8 mouse cellular contexts compared by ENCODE assay signal in the genomic region with DNA sequence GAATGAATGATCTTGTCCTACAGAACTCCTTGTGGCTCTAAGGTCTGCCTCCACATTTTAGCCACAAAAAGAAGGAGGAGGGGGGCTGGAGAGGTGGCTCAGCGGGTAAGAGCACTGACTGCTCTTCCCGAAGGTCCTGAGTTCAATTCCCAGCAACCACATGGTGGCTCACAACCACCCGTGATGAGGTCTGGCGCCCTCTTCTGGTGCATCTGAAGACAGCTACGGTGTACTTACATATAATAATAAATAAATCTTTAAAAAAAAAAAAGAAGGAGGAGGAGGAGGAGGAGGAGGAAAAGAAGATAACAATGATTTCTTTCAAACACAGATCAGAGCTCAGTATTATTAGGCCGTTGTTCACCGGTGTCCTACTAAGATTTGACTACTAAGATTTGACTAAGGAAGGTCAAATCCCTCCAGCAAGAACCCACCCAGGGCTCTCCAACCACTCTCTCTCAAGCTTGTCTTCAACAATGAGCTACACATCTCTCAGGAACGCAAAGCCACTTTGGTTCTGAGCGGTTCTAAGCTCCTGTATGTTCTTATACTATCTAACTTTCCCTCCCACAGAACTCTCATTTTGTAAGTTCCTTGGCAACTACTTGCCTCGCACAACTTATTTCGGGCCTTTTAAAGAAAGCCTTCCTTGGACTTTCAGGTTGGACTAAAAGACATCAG. TPM values are rescaled to one million over a fixed set of nuclear protein-coding genes. Genes with fewer than 3 reads are reported as not detected.
A peak's percentile ranks its signal among the peaks of the same experiment; 100 is the strongest.
DNase-seq lines count a peak whose midpoint lies in the region; ATAC-seq and TF ChIP-seq lines count a peak whose summit lies in the region.

A gene (plus strand): TSS at position 631 of the 681 bp plus-strand sequence.

- H3K9ac ChIP-seq in neural tube, embryonic 14.5 days (replicated peaks; ENCODE audit: low read depth, low read length) = peak within 1 kb of the TSS; percentile 91

- DNase-seq in embryo, embryonic 10.5 days (ENCODE audit: low spot score) = peak; percentile 4
- DNase-seq in embryo, embryonic 11 days = no peak
- peak; percentile 42 for DNase-seq in CD4-positive helper T cell, adult 2 months (ENCODE audit: low read depth, low spot score)
- DNase-seq in heart, postnatal 10 days = no peak
- no peak for DNase-seq in limb, embryonic 10.5 days (ENCODE audit: low spot score)
- no peak for DNase-seq in cerebellum, adult 11-12 months

- peaks cover 18% of the 10 kb centered on the region for H3K36me3 ChIP-seq in limb, embryonic 10.5 days
- H3K36me3 ChIP-seq in neural tube, embryonic 14.5 days (ENCODE audit: control insufficient read depth, insufficient read depth, low read length) = no peaks in the 10 kb centered on the region

- TF ChIP-seq POLR2A in embryonic fibroblast, embryonic 13.5 days (IDR thresholded peaks at IDR 0.05; ENCODE audit: low read depth, low read length) = no peak

- intact Hi-C loops in heart, postnatal 10 days (cut with DNase I) = no loop called here

- peak within 1 kb of the TSS; percentile 81 for H3K4me2 ChIP-seq in neural tube, embryonic 14.5 days (ENCODE audit: low read depth, low read length)

- 0 out of 2 replicates have a peak, but pooled peaks have one; percentile 3 for TF ChIP-seq CTCF in embryonic fibroblast, embryonic 13.5 days (IDR thresholded peaks at IDR 0.05; ENCODE audit: borderline replicate concordance, insufficient read depth, low read length)

- no peaks in the 10 kb centered on the region for H3K9me3 ChIP-seq in limb, embryonic 10.5 days (replicated peaks)
- no peaks in the 10 kb centered on the region for H3K9me3 ChIP-seq in neural tube, embryonic 14.5 days (ENCODE audit: control insufficient read depth, low read length)

- peak within 1 kb of the TSS; percentile 94 for H3K4me3 ChIP-seq in embryonic fibroblast, embryonic 13.5 days (ENCODE audit: insufficient read depth, low read length)
- H3K4me3 ChIP-seq in limb, embryonic 10.5 days = peak within 1 kb of the TSS; percentile 86
- H3K4me3 ChIP-seq in neural tube, embryonic 14.5 days (ENCODE audit: low read depth, low read length) = peak within 1 kb of the TSS; percentile 82

- ATAC-seq in neural tube, embryonic 14.5 days (ENCODE audit: low read depth) = no peak

- no peaks in the 10 kb centered on the region for H3K27me3 ChIP-seq in limb, embryonic 10.5 days (ENCODE audit: low read depth, poor library complexity, severe bottlenecking)
- no peaks in the 10 kb centered on the region for H3K27me3 ChIP-seq in neural tube, embryonic 14.5 days (ENCODE audit: control insufficient read depth, insufficient read depth, low read length)

- WGBS in limb, embryonic 10.5 days = 56% methylated on average over 11 of the region's 11 CpGs
- WGBS in neural tube, embryonic 14.5 days = 57% methylated on average over 11 of the region's 11 CpGs

- peak within 1 kb of the TSS; percentile 58 for H3K27ac ChIP-seq in embryonic fibroblast, embryonic 13.5 days (ENCODE audit: insufficient read depth, low read length)
- H3K27ac ChIP-seq in limb, embryonic 10.5 days = peak within 1 kb of the TSS; percentile 93
- H3K27ac ChIP-seq in neural tube, embryonic 14.5 days (ENCODE audit: low read depth, low read length) = peak within 1 kb of the TSS; percentile 92

- H3K4me1 ChIP-seq in embryonic fibroblast, embryonic 13.5 days (ENCODE audit: control insufficient read depth, insufficient read depth, low read length) = peaks cover 3% of the 10 kb centered on the region
- peaks cover 18% of the 10 kb centered on the region for H3K4me1 ChIP-seq in limb, embryonic 10.5 days
- H3K4me1 ChIP-seq in neural tube, embryonic 14.5 days (ENCODE audit: control insufficient read depth, insufficient read depth, low read length) = peaks cover 17% of the 10 kb centered on the region

RNA-seq across cellular contexts. Expression of the gene that starts here (rescaled TPM):
- 53.3 and 55.8 TPM in 2 replicates for polyA plus RNA-seq in embryonic fibroblast, embryonic 13.5 days (2011; ENCODE audit: insufficient read length, low read depth, missing spikeins)
- total RNA-seq in heart, postnatal 10 days (2021) = 10 to 100 TPM; 42.9 to 46.0 TPM
- 137 and 140 TPM in 2 replicates for polyA plus RNA-seq in limb, embryonic 10.5 days (2016; fragmentation: Nextera tagmentation; extraction: Ambion mirVana)
- polyA plus RNA-seq in neural tube, embryonic 14.5 days (2014; fragmentation: Nextera tagmentation; extraction: Ambion mirVana) = 90.8 and 95.5 TPM in 2 replicates

Comparison
In these comparisons a context has a peak if more than half of its experiments do, and no peak if none do; other contexts are left out.
1. DNase-seq: peak in embryo, embryonic 10.5 days (single experiment) and CD4-positive helper T cell, adult 2 months (single experiment); none in embryo, embryonic 11 days (single experiment), heart, postnatal 10 days (0 of 2), limb, embryonic 10.5 days (single experiment) and cerebellum, adult 11-12 months (single experiment).
2. Peak in every context shown above with its lines, with median percentiles within 50 percentile points of each other: H3K27ac ChIP-seq and H3K4me3 ChIP-seq.